Comparison of ENCODE assay signal across 16 mouse cellular contexts in the genomic region with DNA sequence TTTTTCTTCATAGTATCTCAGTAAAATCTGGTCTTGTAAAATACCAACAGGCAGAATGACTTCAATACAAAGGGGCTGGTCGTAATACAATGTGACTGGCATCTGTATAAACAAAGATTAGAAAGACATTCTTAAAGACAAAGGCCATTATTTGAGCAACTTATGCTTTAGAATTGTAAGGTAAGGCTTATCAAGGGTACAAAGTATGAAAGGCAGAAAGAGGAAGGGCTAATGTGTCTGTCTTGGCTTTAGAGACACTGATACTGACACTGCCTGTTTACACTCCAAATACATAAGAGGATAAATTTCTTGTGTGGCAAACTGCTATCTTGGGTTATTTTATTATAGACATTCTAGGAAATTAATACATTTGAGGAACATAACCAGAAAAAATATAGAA.
"Had no signal": no experiment of that assay in that cellular context is flagged by ENCODE, and none has a peak within 500 bp of the region (broad histone marks: within the 10 kb centered on the region; RNA-seq: fewer than 3 reads in every experiment).

No protein-coding gene starts in this region.

- H3K36me3 ChIP-seq: neural tube, embryonic 13.5 days; neural tube, embryonic 15.5 days; stomach, embryonic 15.5 days had no signal

- H3K4me3 ChIP-seq: neural tube, embryonic 13.5 days; neural tube, embryonic 15.5 days; stomach, embryonic 15.5 days had no signal

- H3K9ac ChIP-seq: neural tube, embryonic 13.5 days; neural tube, embryonic 15.5 days; stomach, embryonic 15.5 days had no signal

- DNase-seq: retina, postnatal 1 day; right cerebral cortex, adult 18-20 months; right cerebral cortex, postnatal 14 days; right cerebral cortex, postnatal 25 days; right cerebral cortex, postnatal 4 days; spleen, adult 18-20 months; thymus, adult 18-20 months; thymus, adult 2 months; thymus, postnatal 14 days; thymus, postnatal 25 days; thymus, postnatal 36 days; thymus, postnatal 4 days had no signal

- H3K27me3 ChIP-seq: neural tube, embryonic 13.5 days; neural tube, embryonic 15.5 days; stomach, embryonic 15.5 days had no signal

- H3K9me3 ChIP-seq: neural tube, embryonic 13.5 days; neural tube, embryonic 15.5 days; stomach, embryonic 15.5 days had no signal

- H3K27ac ChIP-seq: neural tube, embryonic 13.5 days; neural tube, embryonic 15.5 days; stomach, embryonic 15.5 days; stomach, postnatal 0 days had no signal

- H3K4me1 ChIP-seq: neural tube, embryonic 13.5 days; neural tube, embryonic 15.5 days; stomach, embryonic 15.5 days had no signal
